Mouse (Mus musculus) cerebellum, adult 9-10 months (tissue): ENCODE data around the gene Tgfa.

ENCODE experiments used
- DNase-seq: peaks from one replicate; pipeline ENCODE4 v3.0.0; 2022

Gene Tgfa

GRCm38 (mm10) chr6:86188741-86189480, 6.1 kb upstream of the Tgfa start:
- no peak for DNase-seq

- no peak for DNase-seq
These were observed 4.4 kb upstream of the Tgfa start for GRCm38 (mm10) chr6:86190622-86191021.

GRCm38 (mm10) chr6:86192978-86193377, 2.0 kb upstream of the Tgfa start:
- DNase-seq = peak; percentile 1

DNA sequence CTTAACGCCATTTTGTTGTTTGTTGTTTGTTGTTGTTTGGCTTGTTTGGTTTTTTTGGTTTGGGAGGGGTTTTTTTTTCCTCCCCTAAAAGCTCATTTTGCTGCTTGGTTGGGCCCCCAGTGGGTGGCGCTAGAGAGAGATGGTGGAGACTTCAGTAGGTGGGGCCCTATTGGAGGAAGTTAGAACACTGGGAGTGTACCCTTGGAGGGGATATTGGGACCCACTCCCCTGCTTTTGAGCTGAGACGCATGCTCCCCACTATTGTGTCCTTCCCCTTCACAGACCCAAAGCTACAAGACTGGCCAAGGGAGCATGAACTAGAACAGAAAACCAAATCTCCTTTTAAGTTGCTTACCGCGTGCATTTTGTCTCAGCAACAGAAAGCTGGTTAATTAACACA, 1.1 kb upstream of the Tgfa start:
- DNase-seq = peak; percentile 60

- DNase-seq = peak; percentile 31
These were observed 1.0 kb downstream of the Tgfa start for GRCm38 (mm10) chr6:86196034-86196433.

- DNase-seq = no peak
These were observed 2.3 kb downstream of the Tgfa start for GRCm38 (mm10) chr6:86197150-86197862.

DNA sequence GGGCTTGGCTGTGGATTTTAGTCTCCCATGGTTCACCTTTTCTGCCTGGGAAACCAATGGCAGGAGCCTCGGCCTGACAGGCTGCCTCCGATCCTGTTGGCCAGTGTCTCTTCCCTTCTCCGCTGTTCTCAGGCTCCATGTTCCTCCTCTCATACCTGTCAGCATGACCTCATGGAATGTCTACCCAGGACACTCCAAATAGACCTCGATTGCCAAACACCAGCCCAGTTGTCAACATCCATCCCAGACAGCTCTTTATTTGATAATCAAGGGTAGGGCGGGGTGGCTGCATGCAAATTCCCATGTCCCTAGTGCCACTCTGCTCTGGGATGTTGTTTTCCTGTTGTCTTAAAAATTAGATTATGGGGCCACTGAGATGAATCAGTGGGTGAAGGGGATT, 5.9 kb downstream of the Tgfa start:
- peak; percentile 1 for DNase-seq

DNA sequence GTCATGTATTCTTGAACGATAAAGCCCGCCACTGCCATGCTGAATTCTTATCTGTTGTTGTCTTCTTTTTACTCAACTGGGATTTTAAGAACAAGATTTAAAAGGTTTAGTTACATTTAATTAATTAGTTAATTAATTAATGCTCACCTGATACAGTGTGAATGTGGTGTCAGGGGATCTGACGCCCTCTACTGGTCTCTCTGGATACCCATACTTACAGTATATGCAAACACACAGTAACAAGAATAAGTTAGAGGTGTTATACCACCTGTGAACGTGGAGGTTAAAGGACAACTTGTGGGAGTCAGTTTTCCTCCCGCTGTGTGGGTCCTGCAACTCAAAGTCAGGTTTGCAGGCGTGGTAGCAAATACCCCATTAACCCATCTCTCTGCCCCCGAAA, 8.1 kb downstream of the Tgfa start:
- peak; percentile 2 for DNase-seq

DNA sequence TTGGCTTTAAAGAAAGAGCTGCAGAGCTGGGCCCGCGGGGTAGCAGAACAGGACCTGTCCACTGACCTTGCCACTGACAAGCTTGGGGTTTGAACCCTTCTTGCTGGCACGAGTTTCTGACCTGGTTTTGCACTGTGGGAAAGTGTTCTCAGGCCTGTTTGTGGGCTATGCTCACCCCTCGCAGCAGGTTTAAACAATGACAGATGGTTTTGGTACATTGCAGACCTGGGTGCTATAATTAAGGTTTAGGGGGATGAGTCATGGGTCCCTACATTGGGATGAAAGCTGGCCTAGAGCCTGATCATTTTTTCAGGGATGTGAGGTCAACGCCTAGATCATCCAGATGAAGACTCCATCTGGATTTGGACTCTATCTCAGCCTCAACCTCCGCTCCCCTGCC, 11.0 kb downstream of the Tgfa start:
- peak; percentile 65 for DNase-seq

DNA sequence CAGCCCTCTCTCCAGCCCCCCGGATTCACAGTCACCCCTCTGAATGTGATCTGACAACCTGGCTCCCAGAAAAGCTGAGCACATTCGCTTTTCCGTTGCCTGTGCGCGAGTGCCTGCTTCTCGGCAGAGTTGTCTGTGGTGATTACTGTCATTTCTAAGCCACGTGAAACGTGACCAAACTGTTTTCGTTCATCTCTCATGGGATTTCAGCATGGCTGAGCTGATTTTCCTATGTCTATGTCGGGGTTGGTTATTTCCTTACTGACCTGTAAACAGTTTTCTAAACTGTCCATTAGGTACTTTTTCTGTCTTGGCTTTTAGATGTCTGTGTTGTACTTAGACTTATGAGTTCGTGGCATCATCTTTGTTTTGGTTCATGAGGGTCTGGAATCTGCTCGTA, 12.0 kb downstream of the Tgfa start:
- no peak for DNase-seq

DNA sequence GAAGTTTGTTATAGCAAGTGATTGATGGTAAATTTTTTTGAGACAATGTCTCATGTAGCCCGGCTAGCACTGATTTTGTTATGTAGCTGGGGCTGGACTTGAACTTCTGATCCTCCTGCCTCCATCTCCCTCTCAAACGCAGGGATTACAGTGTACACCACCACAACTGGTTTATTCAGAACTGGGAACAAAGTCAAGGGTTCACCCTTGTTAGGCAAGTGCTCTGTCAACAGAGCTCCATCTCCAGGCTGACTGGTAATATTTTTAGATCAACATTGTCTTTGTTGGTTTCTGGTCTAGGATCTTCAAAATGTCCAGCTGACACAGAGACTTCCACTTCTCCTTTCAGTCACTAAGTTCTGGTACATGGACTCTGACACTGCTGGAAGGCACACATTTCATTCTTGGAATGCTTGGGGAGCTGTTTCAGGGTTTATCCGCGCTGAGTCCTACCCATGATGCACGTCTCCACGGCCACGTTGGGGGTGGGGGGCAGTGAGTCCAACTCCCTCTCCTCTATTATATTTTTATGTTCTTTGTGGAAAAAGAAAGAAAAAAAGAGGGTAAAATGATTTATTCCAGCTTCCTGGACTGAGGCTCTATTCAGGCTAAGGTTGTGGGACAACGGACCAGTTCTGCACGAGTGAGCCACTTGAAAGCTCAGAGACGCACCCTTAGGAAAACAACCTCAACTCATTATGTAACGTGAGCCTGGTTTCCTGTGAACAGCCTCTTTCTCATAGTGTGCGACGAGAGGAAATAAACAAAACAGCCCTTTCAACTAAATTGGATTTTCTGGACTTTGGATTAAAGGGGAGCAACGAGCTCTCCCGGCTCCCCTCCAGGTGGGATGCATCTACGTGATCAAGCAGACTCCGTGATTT, 14.4 kb downstream of the Tgfa start:
- DNase-seq = no peak

- no peak for DNase-seq
These were observed 15.0 kb downstream of the Tgfa start for GRCm38 (mm10) chr6:86210017-86210408.

- no peak for DNase-seq
These were observed 15.6 kb downstream of the Tgfa start for GRCm38 (mm10) chr6:86210619-86211018.

- DNase-seq = no peak
These were observed 16.2 kb downstream of the Tgfa start for GRCm38 (mm10) chr6:86211081-86211763.

DNA sequence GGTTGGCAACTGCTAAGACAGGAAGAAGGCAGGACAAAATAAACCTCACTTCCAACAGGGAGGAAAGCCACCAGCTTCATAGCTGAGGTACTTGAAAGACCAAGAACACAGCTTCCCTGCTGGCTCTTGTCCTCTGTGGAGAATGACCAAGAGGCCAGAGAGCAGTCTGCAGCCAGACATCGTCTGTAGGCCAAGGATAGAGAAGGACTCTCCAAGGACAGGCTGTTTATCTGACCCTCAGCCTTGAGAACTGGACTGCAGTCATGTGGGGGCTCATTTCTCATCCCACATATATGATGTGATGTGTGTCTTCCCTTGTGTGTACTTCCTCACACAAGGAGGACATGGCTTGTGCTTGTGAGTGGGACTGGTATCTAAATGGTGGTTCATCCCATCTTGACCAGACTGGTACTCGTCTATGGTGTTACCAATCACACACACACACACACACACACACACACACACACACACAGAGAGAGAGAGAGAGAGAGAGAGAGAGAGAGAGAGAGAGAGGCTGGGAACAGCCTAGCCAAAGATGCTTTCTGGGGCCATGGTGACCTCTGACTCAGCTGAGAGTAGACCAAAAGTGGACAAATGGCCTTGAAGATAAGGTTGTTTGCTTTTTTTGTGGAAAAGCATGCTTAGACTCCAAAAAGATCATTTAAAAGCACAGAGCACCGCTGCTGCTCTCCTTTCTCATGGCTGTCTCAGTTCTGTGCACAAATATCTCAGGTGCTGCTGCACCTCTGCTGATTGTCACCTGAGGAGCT, 18.0 kb downstream of the Tgfa start:
- DNase-seq = no peak

GRCm38 (mm10) chr6:86218066-86218465, 23.0 kb downstream of the Tgfa start:
- no peak for DNase-seq

DNA sequence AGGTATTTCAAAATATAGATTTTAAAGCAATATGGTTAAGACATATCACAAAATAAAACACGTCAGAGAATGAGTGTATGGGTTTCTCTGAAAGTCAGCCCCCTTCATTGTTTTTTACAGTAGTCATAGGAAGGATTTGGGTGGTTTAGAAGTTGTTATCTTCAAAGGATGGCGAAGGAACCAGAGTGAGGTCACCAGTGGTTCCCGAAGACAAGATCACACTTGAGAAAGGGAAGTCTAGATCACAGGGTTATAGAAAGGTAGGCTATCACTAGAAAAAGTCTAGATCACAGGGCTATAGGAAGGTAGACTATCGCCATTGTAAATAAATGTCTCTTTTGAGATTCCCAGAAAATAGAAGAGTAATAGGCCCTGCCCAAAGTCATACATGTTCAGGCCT, 23.7 kb downstream of the Tgfa start:
- DNase-seq = no peak

- DNase-seq = peak; percentile 48
These were observed 24.5 kb downstream of the Tgfa start for GRCm38 (mm10) chr6:86219494-86219893.

DNA sequence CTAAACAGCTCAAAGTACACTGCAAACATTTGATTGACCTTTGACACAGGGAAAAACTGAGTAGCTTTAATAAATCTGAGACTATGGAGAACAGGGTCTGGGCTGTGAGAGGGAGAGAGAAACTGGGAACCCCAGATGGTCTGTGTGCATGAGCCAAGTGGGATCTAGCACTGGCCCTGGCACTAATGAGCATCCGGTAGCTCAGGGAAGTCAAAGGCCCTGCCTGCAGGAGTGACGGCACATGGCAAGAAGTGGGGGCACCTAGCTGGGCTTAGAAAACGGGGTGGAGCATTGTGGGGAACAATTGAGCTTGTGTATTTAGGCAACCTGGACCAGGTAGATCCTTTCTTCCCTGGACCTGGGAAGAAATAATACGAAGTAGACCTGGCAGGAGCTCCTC, 25.1 kb downstream of the Tgfa start:
- peak; percentile 69 for DNase-seq

GRCm38 (mm10) chr6:86222381-86222780, 27.4 kb downstream of the Tgfa start:
- no peak for DNase-seq

- no peak for DNase-seq
These were observed 30.6 kb downstream of the Tgfa start for GRCm38 (mm10) chr6:86225604-86226003.

DNA sequence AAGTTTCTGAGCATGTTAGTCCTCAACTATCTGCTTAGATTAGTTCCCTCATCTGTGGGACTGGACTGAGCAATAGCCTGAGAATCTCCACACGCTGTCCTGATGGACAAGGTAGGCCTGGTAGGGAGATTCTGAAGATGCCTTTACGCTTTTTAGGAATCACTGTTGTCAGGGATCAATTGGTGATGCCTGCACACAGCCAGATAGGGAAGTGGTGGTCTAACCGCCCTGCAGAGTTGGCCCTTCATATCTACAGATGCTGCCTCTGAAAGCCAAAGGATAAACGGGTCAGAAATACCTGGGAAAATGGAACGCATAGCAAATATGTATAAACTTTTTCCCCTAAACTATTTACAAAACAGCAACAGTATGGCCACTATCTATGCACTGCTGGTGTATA, 37.3 kb downstream of the Tgfa start:
- no peak for DNase-seq
